Mouse (Mus musculus) heart, postnatal 0 days (tissue): ENCODE measurements around the gene Slco2b1. TPM values are rescaled to one million over a fixed set of nuclear protein-coding genes. Genes with fewer than 3 reads are reported as not detected.
A peak's percentile ranks its signal among the peaks of the same experiment; 100 is the strongest.
"Not testable (repeated sequence)": the region's sequence is repeated elsewhere in the genome, so short reads cannot be mapped to it uniquely, and the experiment has no call there.

ENCODE experiments used
- ATAC-seq: fragments of 200-750 bp; cut with Nextera tagmentation; 2 replicates; pipeline ENCODE4 v1.8.0; 2017; ENCODE audit warnings: low read depth, moderate number of reproducible peaks, moderate library complexity; ENCODE audit not compliant: insufficient read depth
- DNase-seq: peaks from one replicate; pipeline ENCODE4 v3.0.0-alpha.2; 2016; ENCODE audit warnings: low spot score
- H3K27ac ChIP-seq: fragments of 300-500 bp; sonication (generic); 2 replicates; pipeline ENCODE4 v1.5.1; 2014; ENCODE audit warnings: low read depth, mild to moderate bottlenecking
- H3K27me3 ChIP-seq: fragments of 300-500 bp; sonication (generic); 2 replicates; pipeline ENCODE4 v1.6.1; 2014; ENCODE audit warnings: low read length, mixed read lengths; ENCODE audit not compliant: control insufficient read depth, insufficient read depth
- H3K36me3 ChIP-seq: fragments of 300-500 bp; sonication (generic); replicated peaks from 2 replicates; pipeline ENCODE4 v1.6.1; 2014; ENCODE audit warnings: low read length, mixed read lengths; ENCODE audit not compliant: control insufficient read depth, insufficient read depth
- H3K4me1 ChIP-seq: fragments of 300-500 bp; sonication (generic); 2 replicates; pipeline ENCODE4 v1.6.1; 2014; ENCODE audit warnings: antibody characterized with exemption; ENCODE audit not compliant: control insufficient read depth, insufficient read depth
- H3K4me2 ChIP-seq: fragments of 300-500 bp; sonication (generic); 2 replicates; pipeline ENCODE4 v1.6.1; 2014; ENCODE audit warnings: low read depth, mild to moderate bottlenecking, low read length, moderate library complexity
- H3K4me3 ChIP-seq: fragments of 300-500 bp; sonication (generic); 2 replicates; pipeline ENCODE4 v1.5.1; 2014; ENCODE audit warnings: low read depth, low read length
- H3K9ac ChIP-seq: fragments of 300-500 bp; sonication (generic); replicated peaks from 2 replicates; pipeline ENCODE4 v1.6.1; 2014; ENCODE audit warnings: low read depth, low read length, mixed read lengths
- H3K9me3 ChIP-seq: fragments of 300-500 bp; sonication (generic); replicated peaks from 2 replicates; pipeline ENCODE4 v1.6.1; 2016; ENCODE audit warnings: low read length; ENCODE audit not compliant: control insufficient read depth
- CTCF ChIP-seq: IDR thresholded peaks from 2 replicates; pipeline ENCODE4 v1.5.1; 2016; ENCODE audit warnings: antibody characterized with exemption, control low read depth, low read depth
- EP300 ChIP-seq: IDR thresholded peaks from 2 replicates; pipeline ENCODE4 v1.6.1; 2016; ENCODE audit warnings: antibody characterized with exemption, low read depth
- WGBS: fragments of 180-500 bp; shearing (Covaris S2); extraction: QIAGEN DNeasy Blood & Tissue Kit; methylation state at CpG from one replicate; pipeline ENCODE4 v1.1.7; 2014; 5-methylcytosine and 5-hydroxymethylcytosine counted together
- polyA plus RNA-seq: library from polyadenylated mRNA; unstranded; fragments of >200 nt; fragmentation: Nextera tagmentation; extraction: Ambion mirVana; gene quantifications from 2 replicates; pipeline ENCODE4 v1.2.1, GENCODE M21; 2015
- total RNA-seq: library from RNA; depleted of rRNA; stranded (reverse); fragments of >200 nt; gene quantifications from 2 replicates; pipeline ENCODE4 v1.2.3, GENCODE M21; 2014; ENCODE audit warnings: low replicate concordance

Gene Slco2b1
- total and polyA plus RNA-seq, 2 experiments from 2014 or later, result 2.4 to 7.8 TPM

- no peak overlapping the region for H3K4me3 ChIP-seq
- H3K27me3 ChIP-seq, result peaks cover 3% of the 10 kb centered on the region; the same call in 1 of the 2 replicates
- H3K9me3 ChIP-seq, result no peaks in the 10 kb centered on the region
- no peak overlapping the region for H3K9ac ChIP-seq
- no peaks in the 10 kb centered on the region for H3K36me3 ChIP-seq
- ATAC-seq (no peak), DNase-seq (no peak)
- H3K4me2 ChIP-seq, result no peak overlapping the region
- no peak for TF ChIP-seq EP300
- TF ChIP-seq CTCF, result no peak
- H3K4me1 ChIP-seq, result no peaks in the 10 kb centered on the region
- peak overlapping the region; percentile 43; the same call in 1 of the 2 replicates for H3K27ac ChIP-seq
- 63% methylated on average over 3 of the region's 3 CpGs for WGBS
Observed at GRCm38 (mm10) chr7:99699709-99700151, 11.4 kb downstream of the Slco2b1 start.

DNA sequence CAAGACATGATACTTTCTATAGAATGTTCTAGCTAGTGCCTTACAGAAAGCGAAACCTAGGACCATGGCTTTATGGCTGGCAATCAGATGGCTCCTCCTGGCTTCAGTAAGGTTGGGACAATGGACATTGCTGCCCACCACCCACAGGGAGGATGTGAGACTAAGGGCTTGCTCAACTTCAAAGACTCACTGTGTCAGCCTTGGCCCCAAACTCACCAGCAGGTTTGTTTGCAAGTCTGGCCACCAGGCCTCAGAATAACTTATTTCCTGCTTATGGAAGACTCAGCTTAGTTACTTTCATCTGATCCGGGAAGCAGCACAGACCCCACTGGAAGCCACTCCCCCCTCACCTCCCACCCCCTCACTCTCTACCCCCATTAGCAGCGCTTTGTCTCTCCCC lies 12.0 kb downstream of the Slco2b1 start:
- DNase-seq (no peak), ATAC-seq (no peak)
- WGBS, result 59% methylated on average over 3 of the region's 3 CpGs
- Histone ChIP-seq H3K27ac (no peak overlapping the region), H3K4me1 (no peaks in the 10 kb centered on the region), H3K4me2 (no peak overlapping the region), H3K9ac (no peak overlapping the region), H3K36me3 (no peaks in the 10 kb centered on the region), H3K4me3 (no peak overlapping the region), H3K27me3 (peaks cover 3% of the 10 kb centered on the region; the same call in 1 of the 2 replicates), H3K9me3 (no peaks in the 10 kb centered on the region)
- no peak for TF ChIP-seq EP300

DNA sequence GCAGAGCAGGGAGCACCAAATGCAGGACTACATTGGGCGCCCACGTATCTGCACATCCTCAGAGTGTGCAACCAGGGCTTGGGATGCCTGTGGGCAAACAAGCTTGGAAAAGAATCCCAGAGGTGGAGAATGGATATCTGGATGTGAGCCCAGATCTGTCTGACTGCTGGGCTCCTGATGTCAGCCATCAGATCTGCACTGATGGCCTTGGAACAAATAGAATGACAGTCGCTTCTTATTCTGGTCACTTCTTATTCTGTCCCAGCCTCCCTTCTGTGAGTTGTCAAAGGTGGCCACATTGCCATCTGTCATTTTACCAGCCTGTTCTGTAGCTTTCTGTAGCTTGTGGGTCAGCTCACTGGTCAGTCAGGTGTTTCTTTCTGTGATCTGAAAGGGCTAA lies 12.6 kb downstream of the Slco2b1 start:
- Histone ChIP-seq H3K27me3 (peaks cover 3% of the 10 kb centered on the region; the same call in 1 of the 2 replicates), H3K4me2 (no peak overlapping the region), H3K36me3 (no peaks in the 10 kb centered on the region), H3K9me3 (no peaks in the 10 kb centered on the region), H3K4me1 (no peaks in the 10 kb centered on the region), H3K9ac (no peak overlapping the region), H3K27ac (no peak overlapping the region), H3K4me3 (no peak overlapping the region)
- DNase-seq (no peak), ATAC-seq (no peak)
- 70% methylated on average over 3 of the region's 3 CpGs for WGBS
- TF ChIP-seq EP300, result no peak
- no peak for TF ChIP-seq CTCF

DNA sequence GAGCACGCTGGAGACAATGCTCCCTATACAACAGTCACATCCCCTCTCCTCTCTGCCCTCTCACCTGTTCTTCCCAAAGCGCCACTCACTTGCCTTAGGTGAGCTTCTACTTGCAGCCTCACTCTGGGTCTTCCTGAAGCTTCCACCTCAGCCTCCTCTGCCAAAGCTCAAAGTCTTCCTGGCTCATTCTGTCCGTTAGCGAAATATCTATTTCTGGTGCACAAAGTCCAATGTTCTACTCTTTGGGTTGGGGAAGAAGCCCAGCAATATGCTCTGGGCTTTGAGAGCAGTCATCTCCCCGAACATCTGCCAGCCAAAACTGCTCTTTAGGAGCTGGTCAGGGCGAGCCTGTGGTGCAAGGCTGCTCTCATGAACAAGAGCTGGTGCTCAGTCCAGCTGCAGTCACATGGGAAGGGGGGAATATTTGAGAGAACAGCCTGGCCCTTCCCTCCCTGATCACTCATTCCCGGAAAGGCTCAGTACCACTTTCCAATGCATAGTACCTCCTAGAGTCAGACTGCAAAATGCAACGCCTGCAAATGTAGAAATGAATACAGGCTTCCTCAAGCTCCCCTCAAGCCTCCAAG lies 15.6 kb downstream of the Slco2b1 start:
- 78% methylated on average over 8 of the region's 8 CpGs for WGBS
- H3K27ac ChIP-seq, result no peak overlapping the region
- ATAC-seq, result no peak
- no peak for TF ChIP-seq CTCF
- no peak for TF ChIP-seq EP300
- no peak overlapping the region for H3K4me3 ChIP-seq
- H3K4me2 ChIP-seq, result no peak overlapping the region
- H3K27me3 ChIP-seq, result no peaks in the 10 kb centered on the region
- no peaks in the 10 kb centered on the region for H3K4me1 ChIP-seq
- no peaks in the 10 kb centered on the region for H3K36me3 ChIP-seq
- H3K9me3 ChIP-seq, result no peaks in the 10 kb centered on the region
- no peak overlapping the region for H3K9ac ChIP-seq
- no peak for DNase-seq

DNA sequence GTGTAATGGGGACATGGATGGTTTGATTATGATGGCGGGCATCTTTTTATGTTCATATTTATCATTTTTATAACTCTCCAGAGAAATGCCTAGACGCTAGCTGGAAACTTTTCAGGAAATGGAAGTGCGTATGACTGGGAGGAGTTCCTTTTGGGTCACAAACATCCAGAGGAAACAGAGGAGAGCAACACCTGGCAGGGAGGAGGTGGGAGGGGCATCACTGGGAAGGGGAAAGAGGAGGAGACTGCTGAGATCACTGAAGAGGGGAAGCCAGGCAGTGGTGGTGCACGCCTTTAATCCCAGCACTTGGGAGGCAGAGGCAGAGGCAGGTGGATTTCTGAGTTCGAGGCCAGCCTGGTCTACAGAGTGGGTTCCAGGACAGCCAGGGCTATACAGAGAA lies 16.7 kb downstream of the Slco2b1 start:
- H3K9me3 ChIP-seq, H3K36me3 ChIP-seq, H3K27ac ChIP-seq, DNase-seq, H3K4me1 ChIP-seq, H3K9ac ChIP-seq, ATAC-seq, H3K4me2 ChIP-seq, H3K27me3 ChIP-seq, H3K4me3 ChIP-seq: not testable (repeated sequence)
- WGBS, result 75% methylated on average over 5 of the region's 5 CpGs

- no peak for DNase-seq
- Histone ChIP-seq H3K4me3 (no peak overlapping the region), H3K4me2 (no peak overlapping the region), H3K9ac (no peak overlapping the region), H3K36me3 (no peaks in the 10 kb centered on the region), H3K27me3 (no peaks in the 10 kb centered on the region), H3K9me3 (no peaks in the 10 kb centered on the region), H3K27ac (no peak overlapping the region), H3K4me1 (peaks cover 8% of the 10 kb centered on the region)
- 77% methylated on average over 3 of the region's 3 CpGs for WGBS
- no peak for ATAC-seq
- no peak for TF ChIP-seq EP300
- no peak for TF ChIP-seq CTCF
Observed at GRCm38 (mm10) chr7:99693976-99694375, 17.2 kb downstream of the Slco2b1 start.
